Mouse (Mus musculus): ENCODE data around the gene Cul4b. TPM values are rescaled to one million over a fixed set of nuclear protein-coding genes. Genes with fewer than 3 reads are reported as not detected.

Gene Cul4b
- 22.2 and 25.3 TPM in 2 replicates for polyA plus RNA-seq (2015; fragmentation: Nextera tagmentation; extraction: Ambion mirVana)

DNA sequence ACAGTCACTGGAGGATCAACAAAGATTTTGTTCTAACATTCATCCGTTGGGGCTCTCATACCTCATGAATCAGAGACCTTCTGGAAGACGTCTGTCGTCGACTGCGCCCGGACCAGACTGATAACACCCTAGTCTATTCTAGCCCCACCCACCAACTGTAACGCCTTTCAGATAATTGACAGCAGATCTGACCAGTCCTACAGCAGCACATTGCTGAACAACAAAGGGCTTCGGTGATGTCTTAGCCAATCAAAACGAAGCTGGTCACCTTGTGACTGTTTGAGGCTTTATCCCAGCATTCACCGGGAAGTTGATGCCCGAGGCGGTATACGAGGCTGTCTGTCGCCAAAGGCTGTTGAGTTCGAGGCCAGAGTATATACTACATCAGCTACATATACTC is at the start of gene Cul4b:
Gene Cul4b, minus strand, starts transcription at position 119 of the 400 bp plus-strand sequence.
- Histone ChIP-seq H3K4me3 (replicated peaks) (no peak within 1 kb of the TSS), H3K27ac (no peak within 1 kb of the TSS), H3K4me1 (no peaks in the 10 kb centered on the region), H3K9ac (no peak within 1 kb of the TSS), H3K4me2 (no peak within 1 kb of the TSS), H3K9me3 (no peaks in the 10 kb centered on the region), H3K27me3 (replicated peaks) (no peaks in the 10 kb centered on the region), H3K36me3 (no peaks in the 10 kb centered on the region)
- WGBS = 83% methylated on average over 15 of the region's 15 CpGs
- peak; percentile 72; the same call in 1 of the 2 replicates for ATAC-seq (ENCODE audit: insufficient read depth, low FRiP score, low read depth)

DNA sequence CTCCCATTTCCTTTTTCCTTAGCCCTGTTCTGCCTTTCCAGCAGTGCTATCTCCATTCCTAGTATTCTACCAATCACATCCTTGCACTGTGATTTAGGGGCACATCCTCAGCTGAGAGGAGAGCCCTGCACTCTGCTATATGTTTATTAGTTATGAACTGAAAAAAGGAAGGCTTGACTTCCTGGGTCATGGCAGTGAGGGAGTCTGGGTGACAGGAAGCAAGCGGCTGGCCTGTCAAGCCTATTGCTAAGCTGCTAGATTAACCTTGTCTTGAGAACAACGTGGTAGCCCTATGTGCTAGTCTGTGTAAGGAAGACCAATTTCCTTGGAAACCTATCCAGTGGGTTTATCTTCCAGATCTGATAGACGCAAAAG is 25.0 kb upstream of the Cul4b start:
- peak overlapping the region; percentile 51 for H3K4me2 ChIP-seq
- peak; percentile 53; the same call in 1 of the 2 replicates for ATAC-seq (ENCODE audit: insufficient read depth, low FRiP score, low read depth)
- no peaks in the 10 kb centered on the region for H3K9me3 ChIP-seq
- H3K36me3 ChIP-seq = no peaks in the 10 kb centered on the region
- 19% methylated on average over 3 of the region's 3 CpGs for WGBS
- H3K27ac ChIP-seq = peak overlapping the region; percentile 83
- H3K9ac ChIP-seq = peak overlapping the region; percentile 16; the same call in 1 of the 2 replicates
- H3K4me1 ChIP-seq = no peaks in the 10 kb centered on the region
- H3K27me3 ChIP-seq (replicated peaks) = no peaks in the 10 kb centered on the region
- H3K4me3 ChIP-seq (replicated peaks) = peak overlapping the region; percentile 48

DNA sequence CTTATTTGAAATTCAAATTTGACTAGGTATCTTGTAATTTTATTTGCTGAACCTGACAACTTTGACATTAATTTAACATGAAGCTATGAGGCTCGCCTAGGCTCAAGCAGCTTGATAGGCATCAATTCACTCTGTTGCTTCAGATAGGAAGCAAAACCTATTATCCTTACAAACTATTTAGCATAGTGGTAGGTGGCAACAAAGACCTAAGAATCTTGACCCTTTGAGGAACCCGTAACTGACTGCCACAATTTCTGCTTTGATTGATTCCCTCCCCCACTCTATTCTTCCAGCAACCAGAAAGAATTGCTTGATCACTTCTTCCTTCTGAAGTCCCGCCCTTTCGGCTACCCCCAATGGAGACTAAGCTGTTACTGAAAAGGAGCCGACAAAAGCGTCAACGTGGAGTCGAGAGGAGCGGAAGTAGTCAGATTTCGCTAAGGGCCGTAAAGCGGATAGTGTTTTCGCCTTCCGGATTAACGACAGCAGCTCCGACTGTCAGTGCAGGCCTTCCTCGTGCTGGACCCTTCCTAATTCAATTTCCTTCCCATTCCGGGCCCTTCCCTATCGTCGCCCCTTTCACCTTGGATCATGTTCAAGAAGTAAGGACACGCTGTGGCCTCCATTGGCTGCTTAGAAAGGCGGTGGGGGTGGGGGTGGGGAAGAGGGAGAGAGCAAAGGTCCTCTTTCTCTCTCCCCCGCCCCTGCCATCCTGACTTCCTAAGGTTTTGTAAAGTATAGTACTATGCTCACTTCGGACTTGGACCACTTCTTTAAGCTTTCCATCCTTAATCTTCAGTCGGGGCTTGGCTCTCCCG is 24.4 kb upstream of the Cul4b start, which contains the start of gene Mcts1:
Gene Mcts1, plus strand, starts transcription at position 402 of the 818 bp plus-strand sequence.
- H3K4me2 ChIP-seq = peak within 1 kb of the TSS; percentile 51
- 23% methylated on average over 26 of the region's 26 CpGs for WGBS
- peak within 1 kb of the TSS; percentile 83 for H3K27ac ChIP-seq
- H3K36me3 ChIP-seq = no peaks in the 10 kb centered on the region
- peak within 1 kb of the TSS; percentile 48 for H3K4me3 ChIP-seq (replicated peaks)
- no peaks in the 10 kb centered on the region for H3K9me3 ChIP-seq
- no peaks in the 10 kb centered on the region for H3K27me3 ChIP-seq (replicated peaks)
- H3K4me1 ChIP-seq = no peaks in the 10 kb centered on the region
- H3K9ac ChIP-seq = peak within 1 kb of the TSS; percentile 16; the same call in 1 of the 2 replicates
- peak; percentile 84; the same call in 1 of the 2 replicates for ATAC-seq (ENCODE audit: insufficient read depth, low FRiP score, low read depth)

DNA sequence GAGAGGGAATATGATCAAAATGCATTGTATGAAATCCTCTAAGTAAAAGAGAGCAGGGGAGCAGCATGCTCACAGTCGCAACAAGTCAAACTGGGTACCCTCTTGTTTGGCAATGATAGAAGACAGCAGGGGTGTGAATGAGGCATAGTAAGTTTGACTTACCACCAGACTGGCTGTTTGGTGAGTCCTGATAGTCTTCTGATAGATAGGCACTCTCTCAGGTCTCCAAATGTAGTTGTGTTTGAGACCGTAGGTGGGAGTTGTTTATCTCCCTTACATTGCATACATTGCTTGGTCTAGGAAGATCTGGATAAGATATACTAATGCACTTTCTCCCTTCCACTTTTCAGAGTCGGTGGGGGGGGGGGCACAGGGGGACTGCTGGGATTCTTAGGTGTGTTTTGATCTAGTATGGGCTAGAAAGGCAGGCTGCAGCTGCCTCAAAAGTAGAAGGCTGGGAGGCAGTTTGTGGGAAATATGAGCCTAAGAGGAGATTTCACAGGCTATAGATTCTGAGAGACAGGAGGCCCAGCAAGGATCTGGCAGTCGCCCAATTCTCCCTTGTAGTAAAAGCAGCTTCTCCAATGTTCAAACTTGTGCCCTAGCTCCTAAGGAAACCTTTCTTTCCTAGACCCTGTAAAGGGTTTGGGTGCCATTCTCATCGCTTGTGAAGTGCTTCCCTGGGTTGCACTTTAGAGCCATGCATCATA is 17.3 kb upstream of the Cul4b start:
- Histone ChIP-seq H3K9ac (no peak overlapping the region), H3K4me1 (no peaks in the 10 kb centered on the region), H3K4me3 (replicated peaks) (no peak overlapping the region), H3K27ac (no peak overlapping the region), H3K27me3 (replicated peaks) (no peaks in the 10 kb centered on the region), H3K4me2 (no peak overlapping the region), H3K36me3 (no peaks in the 10 kb centered on the region), H3K9me3 (no peaks in the 10 kb centered on the region)
- 41% methylated on average over 5 of the region's 5 CpGs for WGBS
- no peak for ATAC-seq (ENCODE audit: insufficient read depth, low FRiP score, low read depth)

- H3K4me3 ChIP-seq (replicated peaks) = no peak overlapping the region
- H3K9me3 ChIP-seq = no peaks in the 10 kb centered on the region
- WGBS = 76% methylated on average over 3 of the region's 3 CpGs
- no peaks in the 10 kb centered on the region for H3K27me3 ChIP-seq (replicated peaks)
- H3K4me1 ChIP-seq = no peaks in the 10 kb centered on the region
- H3K4me2 ChIP-seq = no peak overlapping the region
- ATAC-seq (ENCODE audit: insufficient read depth, low FRiP score, low read depth) = no peak
- H3K27ac ChIP-seq = no peak overlapping the region
- no peak overlapping the region for H3K9ac ChIP-seq
- H3K36me3 ChIP-seq = no peaks in the 10 kb centered on the region
Measured at GRCm38 (mm10) chrX:38591749-38592148, 15.8 kb upstream of the Cul4b start.

DNA sequence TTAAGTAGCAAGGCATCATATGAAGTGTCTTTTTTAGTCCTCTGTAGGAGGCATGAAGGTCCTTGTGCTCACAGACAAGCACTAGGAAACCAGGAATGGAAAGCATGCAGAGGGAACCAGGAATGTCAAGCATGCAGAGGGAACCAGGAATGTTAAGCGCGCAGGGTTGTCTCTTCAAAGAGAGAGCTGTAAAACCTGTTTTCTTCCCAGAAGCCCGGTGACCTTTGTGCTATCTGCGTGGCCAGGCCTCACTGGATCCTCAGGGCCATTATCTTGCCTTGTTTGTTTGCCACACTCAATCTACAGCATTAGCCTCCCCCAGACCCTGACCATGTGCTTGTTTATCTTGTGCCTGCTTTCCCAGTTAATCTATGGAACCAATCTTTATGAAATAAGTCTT is 13.8 kb upstream of the Cul4b start:
- 30% methylated on average over 4 of the region's 4 CpGs for WGBS
- Histone ChIP-seq H3K9me3 (no peaks in the 10 kb centered on the region), H3K9ac (no peak overlapping the region), H3K27ac (no peak overlapping the region), H3K4me1 (no peaks in the 10 kb centered on the region), H3K4me2 (no peak overlapping the region), H3K27me3 (replicated peaks) (no peaks in the 10 kb centered on the region), H3K4me3 (replicated peaks) (no peak overlapping the region), H3K36me3 (no peaks in the 10 kb centered on the region)
- ATAC-seq (ENCODE audit: insufficient read depth, low FRiP score, low read depth) = no peak

GRCm38 (mm10) chrX:38583261-38583660 is 7.3 kb upstream of the Cul4b start:
- Histone ChIP-seq H3K27ac (no peak overlapping the region), H3K4me3 (replicated peaks) (no peak overlapping the region), H3K9me3 (no peaks in the 10 kb centered on the region), H3K4me2 (no peak overlapping the region), H3K9ac (no peak overlapping the region), H3K4me1 (no peaks in the 10 kb centered on the region), H3K36me3 (no peaks in the 10 kb centered on the region), H3K27me3 (replicated peaks) (no peaks in the 10 kb centered on the region)
- ATAC-seq (ENCODE audit: insufficient read depth, low FRiP score, low read depth) = no peak

- 86% methylated on average over 1 of the region's 1 CpGs for WGBS
- ATAC-seq (ENCODE audit: insufficient read depth, low FRiP score, low read depth) = no peak
- Histone ChIP-seq H3K9me3 (no peaks in the 10 kb centered on the region), H3K4me3 (replicated peaks) (no peak overlapping the region), H3K4me2 (no peak overlapping the region), H3K27me3 (replicated peaks) (no peaks in the 10 kb centered on the region), H3K4me1 (no peaks in the 10 kb centered on the region), H3K27ac (no peak overlapping the region), H3K36me3 (no peaks in the 10 kb centered on the region), H3K9ac (no peak overlapping the region)
Measured at GRCm38 (mm10) chrX:38581140-38581539, 5.1 kb upstream of the Cul4b start.

DNA sequence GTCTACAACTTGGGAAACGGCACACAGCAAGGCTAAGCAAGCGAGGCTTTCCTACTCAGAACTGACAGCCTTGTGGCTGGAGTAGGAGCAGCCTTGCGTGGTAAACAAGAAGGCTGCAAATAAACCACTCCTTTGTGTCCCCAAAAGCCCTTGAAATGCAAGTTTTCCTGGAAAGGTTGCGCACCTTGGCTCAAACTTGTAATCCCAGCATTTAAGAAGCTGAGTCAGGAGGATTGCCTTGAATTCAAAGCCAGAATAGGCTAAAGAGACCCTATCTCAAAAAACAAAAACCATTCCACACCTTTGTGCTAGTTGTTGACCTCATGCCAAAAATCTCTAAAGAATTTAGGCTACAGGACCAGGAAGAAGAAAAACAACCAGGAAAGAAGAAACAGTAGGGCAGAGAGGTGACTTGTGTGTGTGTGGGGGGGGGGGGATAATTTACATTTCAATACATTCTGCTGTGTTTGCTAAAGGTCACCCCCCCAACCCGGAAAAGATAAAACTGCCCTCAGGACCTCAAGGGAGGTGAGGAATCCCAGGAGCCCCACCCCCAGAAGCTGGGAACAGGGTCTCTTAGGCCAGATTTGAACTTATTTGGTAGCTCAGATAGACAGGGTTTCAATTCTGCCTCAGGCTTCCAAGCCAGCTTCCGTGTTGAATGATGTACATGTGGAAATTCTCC is 9.3 kb downstream of the Cul4b start:
- Histone ChIP-seq H3K27ac (no peak overlapping the region), H3K4me1 (no peaks in the 10 kb centered on the region), H3K9ac (no peak overlapping the region), H3K9me3 (no peaks in the 10 kb centered on the region), H3K27me3 (replicated peaks) (no peaks in the 10 kb centered on the region), H3K4me2 (no peak overlapping the region), H3K36me3 (no peaks in the 10 kb centered on the region), H3K4me3 (replicated peaks) (no peak overlapping the region)
- no peak for ATAC-seq (ENCODE audit: insufficient read depth, low FRiP score, low read depth)
- 69% methylated on average over 6 of the region's 6 CpGs for WGBS

- H3K4me1 ChIP-seq = no peaks in the 10 kb centered on the region
- H3K4me2 ChIP-seq = peak overlapping the region; percentile 48
- 11% methylated on average over 8 of the region's 8 CpGs for WGBS
- H3K36me3 ChIP-seq = no peaks in the 10 kb centered on the region
- 0 out of 2 replicates have a peak overlapping the region, but pooled peaks have one; percentile 2 for H3K9ac ChIP-seq
- ATAC-seq (ENCODE audit: insufficient read depth, low FRiP score, low read depth) = no peak
- peak overlapping the region; percentile 56 for H3K4me3 ChIP-seq (replicated peaks)
- no peaks in the 10 kb centered on the region for H3K9me3 ChIP-seq
- no peaks in the 10 kb centered on the region for H3K27me3 ChIP-seq (replicated peaks)
- H3K27ac ChIP-seq = peak overlapping the region; percentile 84
Measured at GRCm38 (mm10) chrX:38565176-38565542, 10.8 kb downstream of the Cul4b start.

GRCm38 (mm10) chrX:38564542-38565175 is 11.3 kb downstream of the Cul4b start:
- ATAC-seq (ENCODE audit: insufficient read depth, low FRiP score, low read depth) = peak; percentile 94
- Histone ChIP-seq H3K9me3 (no peaks in the 10 kb centered on the region), H3K4me1 (no peaks in the 10 kb centered on the region), H3K36me3 (no peaks in the 10 kb centered on the region), H3K27me3 (replicated peaks) (no peaks in the 10 kb centered on the region), H3K9ac (peak overlapping the region; percentile 37; the same call in 1 of the 2 replicates), H3K4me3 (replicated peaks) (peak overlapping the region; percentile 56), H3K27ac (peak overlapping the region; percentile 96), H3K4me2 (peak overlapping the region; percentile 56; the same call in 1 of the 2 replicates)
- WGBS = 10% methylated on average over 49 of the region's 52 CpGs

All from stomach, embryonic 15.5 days (tissue).